Mouse (Mus musculus) heart, adult 11 months (tissue): ENCODE data around the gene Dnase1l2.

Experiments
- DNase-seq: peaks from one replicate; pipeline ENCODE4 v3.0.0; 2022

Dnase1l2 gene

DNA sequence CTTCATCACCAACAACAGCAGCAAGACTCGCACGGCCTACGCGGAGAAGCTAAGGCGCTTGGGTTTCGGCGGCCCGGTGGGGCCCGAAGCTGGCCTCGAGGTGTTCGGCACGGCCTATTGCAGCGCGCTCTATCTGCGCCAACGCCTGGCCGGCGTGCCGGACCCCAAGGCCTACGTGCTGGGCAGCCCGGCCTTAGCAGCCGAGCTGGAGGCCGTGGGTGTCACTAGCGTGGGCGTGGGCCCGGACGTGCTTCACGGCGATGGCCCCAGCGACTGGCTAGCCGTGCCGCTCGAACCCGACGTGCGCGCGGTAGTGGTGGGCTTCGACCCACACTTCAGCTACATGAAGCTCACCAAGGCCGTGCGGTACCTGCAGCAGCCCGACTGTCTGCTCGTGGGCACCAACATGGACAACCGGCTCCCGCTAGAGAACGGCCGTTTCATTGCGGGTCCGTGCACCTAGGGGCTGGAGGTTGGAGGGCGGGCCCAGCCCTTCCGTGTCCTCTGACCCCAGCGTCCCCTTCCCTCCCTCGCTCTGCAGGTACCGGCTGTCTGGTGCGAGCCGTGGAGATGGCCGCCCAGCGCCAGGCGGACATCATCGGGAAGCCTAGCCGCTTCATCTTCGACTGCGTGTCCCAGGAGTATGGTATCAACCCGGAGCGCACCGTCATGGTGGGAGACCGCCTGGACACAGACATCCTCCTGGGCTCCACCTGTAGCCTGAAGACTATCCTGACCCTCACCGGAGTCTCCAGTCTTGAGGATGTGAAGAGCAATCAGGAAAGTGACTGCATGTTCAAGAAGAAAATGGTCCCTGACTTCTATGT, 28.0 kb upstream of the Dnase1l2 start:
- DNase-seq = peak; percentile 93

GRCm38 (mm10) chr17:24469910-24470602, 27.2 kb upstream of the Dnase1l2 start, which contains the start of the genes E4f1 and Pgp:
Gene E4f1, minus strand, starts transcription at chr17:24470313.
Gene Pgp, plus strand, starts transcription at chr17:24470392.
- DNase-seq = peak; percentile 100

DNA sequence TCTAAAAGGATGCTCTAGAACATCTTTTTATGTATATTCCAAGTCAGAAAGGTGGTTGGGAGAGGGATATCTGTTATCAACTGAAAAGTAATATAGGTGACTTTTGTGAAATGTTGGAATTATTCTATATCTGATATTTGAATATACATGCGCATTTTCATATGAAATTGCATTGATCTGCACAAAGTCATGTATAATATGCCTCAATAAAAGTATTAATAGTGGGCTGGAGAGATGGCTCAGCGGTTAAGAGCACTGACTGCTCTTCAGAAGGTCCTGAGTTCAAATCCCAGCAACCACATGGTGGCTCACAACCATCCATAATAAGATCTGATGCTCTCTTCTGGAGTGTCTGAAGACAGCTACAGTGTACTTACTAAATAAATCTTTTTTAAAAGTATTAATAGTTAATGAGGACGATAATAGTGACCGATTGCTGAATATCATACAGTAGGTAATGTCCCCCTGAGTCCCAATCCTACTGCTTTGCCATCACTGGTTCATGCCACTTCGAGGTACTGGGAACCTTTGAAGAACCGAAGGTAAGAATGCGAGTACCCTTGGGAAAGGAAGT, 26.5 kb upstream of the Dnase1l2 start:
- no peak for DNase-seq

DNA sequence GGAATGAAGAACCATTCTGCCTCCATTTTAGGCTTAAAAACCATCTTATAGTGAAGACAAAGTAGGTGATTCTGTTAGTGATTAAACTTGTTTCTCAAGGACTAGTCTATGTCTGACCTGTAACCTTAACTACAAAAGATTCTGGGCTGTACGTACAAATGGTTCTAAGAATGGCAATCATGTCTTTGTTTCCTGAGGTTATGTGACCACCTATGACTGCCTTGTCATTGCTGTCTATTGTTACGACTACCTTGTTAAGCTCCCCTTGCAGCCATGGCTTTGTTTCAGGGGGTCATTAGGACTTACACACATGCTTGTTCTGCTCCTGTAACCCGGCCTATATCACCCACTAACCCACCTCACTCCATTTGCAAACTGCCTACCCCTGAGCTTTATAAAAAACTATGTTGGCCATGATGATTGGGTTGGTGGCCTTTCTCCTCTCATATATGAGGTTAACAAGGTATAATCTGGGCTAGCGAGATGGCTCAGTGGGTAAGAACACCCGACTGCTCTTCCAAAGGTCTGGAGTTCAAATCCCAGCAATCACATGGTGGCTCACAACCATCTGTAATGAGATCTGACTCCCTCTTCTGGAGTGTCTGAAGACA, 25.8 kb upstream of the Dnase1l2 start:
- DNase-seq = no peak

GRCm38 (mm10) chr17:24463374-24464133, 20.6 kb upstream of the Dnase1l2 start:
- DNase-seq = peak; percentile 90

GRCm38 (mm10) chr17:24462932-24463331, 20.0 kb upstream of the Dnase1l2 start:
- DNase-seq = no peak

DNA sequence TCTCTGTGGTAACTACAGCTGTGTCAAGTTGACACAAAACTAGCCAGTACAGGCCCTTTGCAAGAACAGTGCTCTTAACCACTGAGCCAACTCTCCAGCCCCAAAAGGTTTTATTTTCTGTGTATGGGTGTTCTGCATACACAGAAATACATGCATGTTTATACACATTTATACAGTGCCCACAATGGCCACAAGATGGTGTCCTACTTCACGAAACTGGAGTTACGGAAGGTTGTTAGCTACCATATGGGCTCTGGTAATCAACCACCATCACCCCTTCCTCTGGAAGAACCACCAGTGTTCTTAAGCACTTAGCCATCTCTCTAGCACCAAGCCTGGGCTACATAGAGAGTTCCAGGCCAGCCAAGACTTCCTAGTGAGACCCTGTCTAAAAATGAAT, 18.7 kb upstream of the Dnase1l2 start:
- no peak for DNase-seq

GRCm38 (mm10) chr17:24455523-24456206, 12.8 kb upstream of the Dnase1l2 start:
- DNase-seq = peak; percentile 92

GRCm38 (mm10) chr17:24454756-24455522, 12.0 kb upstream of the Dnase1l2 start:
- DNase-seq = peak; percentile 100

GRCm38 (mm10) chr17:24454218-24454755, 11.4 kb upstream of the Dnase1l2 start:
- DNase-seq = no peak

DNA sequence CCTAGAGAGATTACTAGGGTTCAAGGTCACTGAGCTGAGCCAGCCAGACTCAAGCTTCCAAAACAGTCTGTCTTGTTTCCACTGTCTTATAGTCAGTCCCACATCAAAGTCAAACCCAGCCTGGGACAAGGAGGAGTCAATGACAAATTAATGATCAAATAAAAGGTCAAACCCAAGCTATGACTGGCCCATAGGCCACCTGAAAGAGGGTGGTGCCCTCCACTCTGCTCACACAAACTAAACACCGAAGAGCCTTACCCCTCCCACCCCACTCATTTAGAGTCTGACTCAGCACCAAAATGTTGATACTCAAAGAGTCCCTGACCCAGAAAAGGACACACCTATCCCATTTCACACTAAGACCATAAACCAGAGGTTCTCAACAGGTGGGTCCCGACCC, 10.5 kb upstream of the Dnase1l2 start:
- DNase-seq = no peak

DNA sequence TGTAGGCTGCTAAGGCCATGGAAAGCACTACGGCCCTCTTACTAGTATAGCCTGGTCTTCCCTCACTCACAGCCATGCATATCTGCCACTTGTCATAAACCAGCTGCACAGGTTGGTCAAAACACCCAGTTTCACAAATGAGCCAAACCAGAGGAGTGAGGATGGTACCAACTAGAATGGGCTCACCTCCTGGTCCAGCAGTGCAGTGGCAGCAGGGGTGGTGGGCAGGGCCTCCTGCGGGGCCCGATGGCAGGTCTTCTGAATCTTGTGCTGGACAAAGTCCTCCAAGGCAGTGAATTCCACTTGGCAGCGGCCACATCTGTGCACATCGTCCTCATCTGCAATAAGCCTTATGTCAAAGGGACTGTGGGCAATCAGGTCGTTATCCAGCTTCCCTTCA, 8.3 kb upstream of the Dnase1l2 start:
- DNase-seq = peak; percentile 90

- no peak for DNase-seq
Observed at GRCm38 (mm10) chr17:24449507-24449906, 6.6 kb upstream of the Dnase1l2 start.

GRCm38 (mm10) chr17:24446590-24446989, 3.7 kb upstream of the Dnase1l2 start:
- peak; percentile 96 for DNase-seq

DNA sequence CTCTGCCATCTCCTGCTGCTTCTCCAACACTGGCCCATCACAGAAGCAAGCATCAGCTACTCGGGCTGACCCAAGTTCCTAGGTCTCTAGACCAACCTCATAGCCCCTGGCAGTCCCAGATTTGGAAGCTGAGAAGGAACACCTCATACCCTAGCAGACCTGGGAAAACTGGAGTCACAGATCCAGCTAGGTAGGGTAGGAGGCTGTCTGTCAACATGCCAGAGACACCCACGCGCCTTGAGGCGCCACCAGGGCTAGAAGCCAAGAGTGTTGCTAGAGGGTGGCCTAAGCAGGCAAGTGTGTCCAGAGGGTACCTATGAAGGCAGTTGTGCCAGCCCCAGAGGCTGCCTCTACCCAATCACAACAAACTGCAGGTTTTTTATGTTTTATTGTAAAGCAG, 504 bp upstream of the Dnase1l2 start:
- no peak for DNase-seq

GRCm38 (mm10) chr17:24442107-24442506, 798 bp downstream of the Dnase1l2 start:
- DNase-seq = peak; percentile 91

- DNase-seq = no peak
Observed at GRCm38 (mm10) chr17:24441148-24441547, 1.8 kb downstream of the Dnase1l2 start.

DNA sequence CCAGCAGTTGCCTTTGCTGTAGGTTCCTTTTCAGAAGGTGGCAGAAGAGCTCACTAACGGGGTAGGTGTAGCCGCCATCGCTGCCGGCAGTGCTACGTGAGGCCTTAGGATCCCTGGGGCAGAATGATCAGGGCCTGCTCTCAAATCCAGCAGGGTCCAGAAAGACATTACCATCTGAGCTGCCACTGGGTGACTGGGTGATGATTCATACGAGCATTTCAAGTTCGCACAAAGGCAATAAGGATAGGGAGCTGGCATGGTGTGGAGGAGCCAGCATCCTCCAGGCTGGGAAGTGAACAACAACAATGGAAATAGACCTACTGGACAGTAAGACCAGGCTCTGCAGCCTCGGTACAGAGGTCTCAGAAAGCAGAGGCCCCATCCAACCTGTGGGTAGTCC, 2.5 kb downstream of the Dnase1l2 start:
- no peak for DNase-seq

- DNase-seq = peak; percentile 93
Observed at GRCm38 (mm10) chr17:24437016-24437415, 5.9 kb downstream of the Dnase1l2 start.

DNA sequence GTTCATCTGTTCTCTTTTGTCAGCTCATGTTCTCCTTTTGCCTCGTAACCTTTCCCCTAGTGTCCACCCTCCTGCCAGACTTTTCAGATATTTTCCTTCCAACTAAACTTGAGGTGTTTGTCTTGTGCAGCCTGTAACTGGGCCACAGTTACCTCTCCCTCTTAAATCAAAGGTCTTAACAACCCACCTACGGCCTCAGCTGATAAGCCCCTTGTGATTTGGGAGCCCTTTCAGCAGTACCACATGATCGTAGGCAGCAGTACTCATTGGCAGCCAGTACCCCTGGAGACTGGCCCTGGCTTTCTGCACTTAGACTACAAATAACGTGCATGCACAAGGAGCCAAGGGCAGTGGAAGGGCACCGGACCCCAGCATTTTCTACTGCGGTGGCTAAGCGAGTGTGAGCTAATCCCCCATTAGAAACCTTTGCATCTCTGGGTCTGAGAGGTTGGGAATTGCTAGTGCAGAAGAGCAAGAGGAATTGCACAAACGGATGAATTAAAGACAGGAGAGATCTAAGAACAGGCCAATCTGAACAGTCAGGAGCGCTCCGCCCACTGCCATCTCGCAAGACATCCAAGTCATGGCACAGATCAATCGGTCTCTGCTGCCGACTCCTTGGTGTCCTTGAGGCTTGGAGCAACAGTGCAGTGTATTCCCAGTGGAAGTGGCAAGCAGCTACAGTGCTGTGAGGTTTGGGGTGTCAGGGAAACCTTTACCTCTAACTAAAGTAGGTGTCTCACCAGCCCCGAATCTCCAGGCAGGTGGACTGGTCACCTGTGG, 13.5 kb downstream of the Dnase1l2 start:
- peak; percentile 98 for DNase-seq
